Mouse (Mus musculus): ENCODE data around the gene Akap5. TPM values are rescaled to one million over a fixed set of nuclear protein-coding genes. Genes with fewer than 3 reads are reported as not detected.
A peak's percentile ranks its signal among the peaks of the same experiment; 100 is the strongest.

Gene Akap5
- 1 to 10 TPM; 3.2 to 3.3 TPM for total RNA-seq (2021)

DNA sequence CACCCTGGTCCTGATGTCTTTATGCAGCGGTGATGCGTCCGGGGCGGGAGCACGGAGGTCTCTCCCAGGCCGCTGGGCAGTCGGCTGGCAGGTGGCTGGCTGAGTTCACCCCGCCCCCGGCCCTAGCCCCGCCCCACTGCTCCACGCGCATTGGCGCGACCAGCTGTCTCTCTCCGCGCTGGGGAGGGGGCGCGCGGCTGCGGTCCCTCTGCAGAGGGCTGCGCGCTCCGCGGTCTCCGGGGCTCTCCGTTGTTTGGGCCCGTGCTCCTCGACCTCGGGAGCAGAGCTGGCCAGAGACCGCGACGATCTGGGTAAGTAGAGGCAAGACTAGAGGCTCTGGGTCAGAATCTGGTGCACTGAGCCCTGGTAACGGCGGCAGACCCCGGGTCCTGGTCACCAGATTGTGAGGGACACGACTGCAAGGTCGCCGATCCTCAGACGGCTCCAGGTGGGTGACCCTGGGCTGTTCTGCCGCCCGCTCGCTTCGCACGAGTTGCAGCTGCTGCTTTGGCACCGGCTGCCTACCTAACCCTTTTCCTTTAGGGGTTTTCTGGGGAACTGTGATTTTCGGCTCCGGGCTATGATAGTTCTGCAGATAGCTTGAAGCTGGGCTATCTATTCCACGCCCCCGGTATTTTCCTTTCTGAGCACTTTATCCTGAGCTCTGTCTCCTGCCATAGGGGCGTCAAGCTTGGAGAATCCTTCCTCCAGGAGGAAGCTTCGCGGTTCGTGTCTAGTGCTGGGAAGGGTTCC is at the start of gene Akap5:
Gene Akap5, plus strand, starts transcription at position 213 of the 753 bp plus-strand sequence.
- DNase-seq, result peak; percentile 70

DNA sequence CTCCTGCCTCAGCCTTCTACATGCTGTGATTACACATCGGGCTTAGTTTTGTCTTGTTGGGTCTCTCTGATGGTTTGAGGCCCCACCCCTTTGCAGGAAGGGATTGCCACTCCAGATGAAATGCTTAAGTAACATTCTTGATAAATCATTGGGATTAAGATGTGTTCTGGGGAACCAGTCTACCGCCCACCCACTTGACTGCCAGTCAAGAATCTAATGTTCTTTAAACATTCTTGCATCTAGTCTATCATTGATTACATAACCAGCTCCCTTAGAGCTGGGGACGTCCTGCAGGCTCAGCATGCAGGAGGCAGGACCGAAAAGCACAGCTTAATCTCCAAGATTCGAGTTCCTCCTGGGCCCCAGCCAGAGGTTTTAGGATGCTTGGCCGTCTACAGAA is 46.5 kb upstream of the Akap5 start:
- DNase-seq, result no peak

DNA sequence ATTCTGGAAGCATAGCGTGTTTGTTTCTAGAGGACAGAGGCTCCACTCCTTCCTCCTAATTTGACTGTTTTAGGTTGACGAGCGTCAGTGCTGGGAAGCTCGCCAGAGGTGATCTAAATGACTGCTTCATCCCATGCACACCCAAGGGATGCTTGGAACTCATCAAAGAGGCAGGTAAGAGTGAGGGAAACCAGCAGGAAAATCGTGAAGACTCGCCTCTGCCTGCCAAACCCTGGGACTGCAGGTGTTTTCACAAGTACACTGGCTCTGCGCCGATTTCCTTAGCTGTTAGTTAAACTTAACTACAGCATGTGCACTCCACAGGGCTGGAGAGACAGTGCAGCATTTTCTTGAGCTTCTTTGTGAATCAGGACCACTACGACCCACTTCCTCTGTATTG is 44.1 kb upstream of the Akap5 start:
- no peak for DNase-seq

DNA sequence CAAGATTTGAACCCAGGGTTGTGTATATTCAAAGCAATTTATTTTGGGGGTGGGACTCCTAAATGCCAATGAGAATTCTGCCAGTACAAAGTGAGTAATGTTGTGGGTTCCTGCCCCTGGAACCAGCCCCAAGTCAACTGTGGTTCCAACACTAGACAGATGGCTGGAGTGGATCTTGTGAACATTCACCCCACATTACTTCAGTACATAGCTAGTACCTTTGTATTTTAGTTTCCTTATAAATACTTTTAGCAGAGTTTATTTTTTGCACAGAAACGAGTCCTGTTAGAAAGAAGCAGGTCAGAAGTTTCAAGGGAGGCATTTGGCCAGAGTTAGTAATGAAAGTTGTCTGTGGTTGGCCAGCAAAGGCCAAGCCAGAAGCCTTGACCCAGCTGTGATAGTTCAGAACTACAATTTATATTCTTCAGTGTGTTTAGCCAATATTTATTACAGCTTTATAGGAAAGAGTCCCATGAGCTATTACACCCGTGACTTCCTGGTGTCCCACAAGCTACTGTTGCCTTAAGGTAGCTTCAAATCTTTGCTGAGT is 43.5 kb upstream of the Akap5 start:
- DNase-seq, result no peak

DNA sequence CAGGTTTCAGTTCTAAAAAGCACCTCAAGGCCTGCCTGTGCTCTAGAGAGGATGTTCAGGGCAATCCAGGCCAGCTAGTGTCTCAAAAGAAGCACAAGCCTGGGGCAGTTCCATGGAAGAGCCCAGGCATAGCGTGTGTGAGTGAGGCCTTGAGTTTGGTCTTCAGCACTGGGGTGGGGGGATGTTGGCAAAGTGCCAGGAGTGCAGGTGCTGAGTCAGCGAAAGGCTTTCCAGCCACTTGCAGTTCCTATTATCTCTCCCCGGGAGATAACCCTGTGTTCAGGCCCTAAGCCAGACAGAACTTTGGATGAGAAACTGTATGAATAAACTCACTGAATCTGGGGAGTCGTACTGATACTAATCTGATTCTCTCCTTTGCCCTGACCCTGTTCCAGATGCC is 42.6 kb upstream of the Akap5 start:
- DNase-seq, result peak; percentile 18

DNA sequence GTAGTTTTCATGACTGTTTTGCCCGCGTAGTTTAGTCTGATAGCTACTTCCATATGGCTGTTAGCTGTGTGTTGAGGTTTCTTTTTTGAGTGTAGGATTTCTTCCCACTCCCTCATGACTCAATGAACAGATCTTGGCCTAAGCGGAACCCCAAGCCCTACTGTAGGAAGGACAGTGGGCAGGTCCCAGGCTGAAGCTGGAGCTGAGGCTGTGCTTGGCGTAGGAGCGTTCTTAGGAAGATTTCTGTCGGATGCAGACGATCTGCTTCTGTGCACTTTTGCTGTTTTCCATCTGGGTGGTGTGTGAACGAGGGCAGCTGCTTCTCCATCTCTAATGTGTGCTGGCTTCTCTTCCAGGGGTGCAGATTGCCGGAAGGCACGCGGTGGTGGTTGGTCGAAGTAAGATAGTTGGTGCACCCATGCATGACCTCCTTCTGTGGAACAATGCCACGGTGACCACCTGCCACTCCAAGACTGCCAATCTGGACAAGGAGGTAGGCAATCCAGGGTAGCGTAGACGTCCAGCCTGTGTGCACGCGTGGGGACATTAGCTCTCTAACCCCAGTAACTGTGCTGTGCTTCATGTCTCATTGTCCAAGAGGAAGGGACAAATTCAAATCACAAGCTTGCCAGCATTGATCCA is 42.0 kb upstream of the Akap5 start:
- DNase-seq, result no peak

DNA sequence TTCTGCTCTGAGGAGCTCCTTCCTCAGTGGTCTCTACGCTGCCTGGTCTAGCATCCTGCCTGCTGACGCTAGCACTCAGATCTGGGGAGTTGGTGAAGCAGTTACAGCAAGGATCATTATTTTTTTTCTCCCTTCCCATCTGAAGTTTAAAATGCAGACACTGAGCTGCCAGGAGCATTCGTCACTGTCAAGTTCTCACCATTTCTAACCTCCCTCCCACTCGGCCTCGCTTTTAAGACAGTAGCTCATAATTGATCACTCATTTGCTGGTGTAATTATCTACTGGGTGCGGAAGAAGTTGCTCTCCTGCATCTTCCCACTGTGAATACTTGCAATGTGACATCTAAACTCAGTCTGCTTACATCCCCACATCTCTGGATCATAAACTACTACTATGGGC is 39.3 kb upstream of the Akap5 start:
- DNase-seq, result no peak

DNA sequence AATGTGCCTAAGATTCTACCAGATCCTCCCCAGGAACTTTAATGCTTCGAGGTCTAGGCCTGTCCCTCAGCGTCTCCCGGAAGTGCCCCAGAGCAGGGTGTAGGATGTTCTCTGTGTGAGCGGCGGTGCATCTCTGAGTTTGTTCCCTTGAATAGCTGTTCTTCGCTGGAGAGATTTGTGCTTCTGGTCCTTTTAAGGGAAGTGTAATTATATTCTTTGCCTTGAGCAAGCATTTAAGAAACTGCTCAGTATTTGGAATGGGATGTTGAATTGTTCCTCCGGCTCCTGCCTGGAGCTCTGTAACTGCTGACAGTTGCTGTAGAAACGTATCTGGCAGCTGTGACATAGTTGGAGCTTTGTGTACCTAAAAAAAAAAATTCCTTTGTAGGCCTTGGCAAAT is 36.7 kb upstream of the Akap5 start:
- DNase-seq, result no peak

DNA sequence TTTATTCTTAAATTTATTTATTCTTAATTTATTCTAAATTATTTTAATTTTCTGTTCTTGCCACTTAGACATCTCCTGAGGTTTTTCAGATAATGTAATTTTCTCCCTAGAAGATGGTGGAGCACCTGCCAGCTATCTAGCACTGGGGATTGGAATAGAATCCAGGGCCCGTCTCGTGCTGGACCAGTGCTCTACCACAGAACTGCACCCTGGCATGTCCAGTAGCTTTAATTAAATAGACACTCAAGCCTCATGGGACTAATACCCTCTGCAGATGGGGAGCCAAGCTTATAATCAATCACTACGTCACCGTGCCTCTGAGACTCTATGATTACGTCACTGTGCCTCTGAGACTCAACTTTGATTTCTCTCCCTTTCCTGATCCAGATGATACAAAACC is 36.2 kb upstream of the Akap5 start:
- DNase-seq, result no peak

DNA sequence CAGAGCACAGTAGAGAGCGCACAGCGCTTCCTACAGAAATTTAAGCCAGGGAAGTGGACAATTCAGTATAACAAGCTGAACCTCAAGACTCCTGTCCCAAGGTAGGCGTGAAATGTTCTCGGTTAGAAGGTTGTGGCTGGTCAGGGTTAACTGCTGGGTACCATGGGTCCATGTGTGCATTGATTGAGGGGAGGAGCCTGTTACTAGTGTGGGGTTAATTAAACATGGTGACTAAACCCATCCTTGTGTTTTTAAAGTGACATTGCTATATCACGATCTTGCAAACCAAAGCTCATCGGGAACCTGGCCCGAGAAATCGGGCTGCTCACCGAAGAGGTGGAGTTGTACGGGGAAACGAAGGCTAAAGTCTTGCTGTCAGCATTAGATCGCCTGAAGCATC is 35.3 kb upstream of the Akap5 start:
- DNase-seq, result no peak

DNA sequence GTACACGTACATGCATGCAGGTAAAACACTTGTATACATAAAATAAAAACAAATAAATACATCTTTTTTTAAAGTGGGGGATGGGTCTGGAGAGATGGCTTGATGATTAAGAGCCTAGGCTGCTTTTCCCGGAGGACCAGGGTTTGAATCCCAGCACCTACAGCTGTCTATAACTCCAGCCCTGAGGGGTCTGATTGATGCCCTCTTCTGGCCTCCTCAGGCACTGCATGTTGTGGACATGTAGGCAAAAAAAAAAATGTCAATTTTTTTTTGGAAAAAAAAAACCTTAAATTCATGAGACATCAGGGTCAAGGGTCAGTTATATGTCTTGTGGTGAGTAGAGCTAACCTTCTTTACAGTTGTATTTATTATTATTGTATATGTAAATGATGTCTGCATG is 34.4 kb upstream of the Akap5 start:
- peak; percentile 20 for DNase-seq

DNA sequence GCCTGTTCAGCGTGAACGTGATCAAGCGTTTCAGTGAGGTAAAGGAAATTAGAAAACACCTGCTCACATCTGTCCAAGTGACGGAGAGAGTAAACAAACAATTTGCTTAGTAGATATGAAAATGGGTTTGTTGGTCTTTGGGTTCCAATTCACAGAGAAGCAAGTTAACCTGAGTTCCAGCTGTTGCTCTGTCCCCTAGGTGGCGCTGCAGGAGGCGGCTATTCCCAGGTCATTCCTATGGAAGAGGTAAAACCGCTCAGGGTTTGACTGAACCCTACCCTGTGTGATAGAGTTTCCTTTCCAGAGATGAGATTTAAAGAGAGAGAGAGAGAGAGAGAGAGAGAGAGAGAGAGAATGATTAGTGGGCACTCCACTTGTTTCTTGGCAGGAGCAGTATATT is 31.5 kb upstream of the Akap5 start:
- DNase-seq, result peak; percentile 81

DNA sequence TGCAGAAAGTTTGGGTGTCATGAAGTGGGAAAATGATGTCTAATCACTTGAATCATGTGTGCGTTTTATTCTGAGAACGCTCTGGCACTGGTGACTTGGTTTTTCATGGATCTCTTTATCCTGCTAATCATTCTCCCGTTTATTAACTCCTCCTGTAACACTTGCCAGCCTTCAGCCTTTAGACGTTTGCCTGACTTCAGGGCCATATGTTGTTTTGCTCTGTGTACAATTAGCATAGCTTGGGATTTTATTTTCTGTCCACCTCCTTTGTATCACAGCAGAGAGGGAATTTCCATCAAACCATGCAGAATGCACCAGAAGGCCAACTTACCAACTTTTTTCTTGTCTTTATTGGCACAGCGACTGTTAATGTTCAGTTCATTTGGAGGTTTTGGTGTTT is 26.9 kb upstream of the Akap5 start:
- no peak for DNase-seq

DNA sequence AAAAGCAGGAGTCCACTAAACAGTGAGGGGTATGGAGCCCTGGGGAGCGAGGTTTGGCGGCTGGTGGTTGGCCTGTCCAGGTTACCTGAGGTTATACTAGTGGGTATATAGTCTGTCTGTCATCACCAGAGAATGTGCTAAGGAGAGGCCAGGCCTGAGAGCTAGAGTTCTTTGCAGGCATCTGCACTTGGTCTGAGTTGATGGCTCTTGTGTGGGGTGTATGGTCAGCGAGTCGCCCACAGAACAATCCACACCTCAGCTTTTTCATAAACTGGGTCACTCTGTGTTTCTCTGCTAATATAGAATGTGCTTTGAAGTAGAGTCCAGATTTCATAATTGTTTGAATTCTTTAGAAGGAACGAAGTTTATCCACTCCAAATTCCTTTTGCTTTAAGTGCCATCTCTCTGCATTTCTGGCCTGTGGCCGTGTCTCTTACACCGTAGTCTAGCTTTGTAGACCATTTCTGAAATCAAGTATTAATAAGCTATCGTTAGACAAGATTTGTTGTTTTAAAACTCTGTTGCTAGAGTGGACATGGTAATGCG is 25.3 kb upstream of the Akap5 start:
- no peak for DNase-seq

DNA sequence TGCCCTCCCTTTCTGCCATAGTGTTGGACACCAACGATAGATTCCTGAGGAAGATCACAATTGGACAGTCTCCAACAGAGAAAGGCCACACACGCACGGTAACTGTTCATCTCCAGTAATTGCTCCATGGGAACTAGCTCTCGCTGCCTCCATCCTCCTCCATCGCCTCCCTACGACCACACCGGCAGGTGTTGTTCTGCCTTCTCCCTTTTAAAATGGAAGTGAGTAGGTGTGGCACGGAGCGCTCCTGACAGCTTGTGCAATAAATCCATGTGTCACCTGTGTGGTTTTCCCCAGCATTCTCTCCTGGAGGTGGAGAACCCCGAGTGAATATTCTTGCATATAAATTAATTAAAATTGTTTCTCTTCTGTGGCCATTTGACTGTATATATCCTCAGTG is 24.3 kb upstream of the Akap5 start:
- no peak for DNase-seq

DNA sequence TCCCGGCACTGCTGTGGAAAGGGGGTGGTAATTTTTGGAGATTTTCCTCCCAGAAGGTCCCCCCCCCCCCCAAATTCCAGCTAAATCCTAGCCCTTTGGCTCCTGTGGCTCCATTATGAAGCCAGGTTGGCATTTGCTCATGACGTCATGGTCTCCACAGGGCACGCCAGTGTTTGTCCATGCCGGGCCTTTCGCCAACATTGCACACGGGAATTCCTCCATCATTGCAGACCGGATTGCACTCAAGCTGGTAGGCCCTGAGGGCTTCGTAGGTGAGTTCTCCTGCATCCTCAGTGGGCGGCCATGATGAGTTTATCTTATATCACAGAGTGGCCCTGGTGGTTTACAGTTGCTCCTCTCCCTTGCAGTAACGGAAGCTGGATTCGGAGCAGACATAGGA is 21.2 kb upstream of the Akap5 start:
- no peak for DNase-seq

DNA sequence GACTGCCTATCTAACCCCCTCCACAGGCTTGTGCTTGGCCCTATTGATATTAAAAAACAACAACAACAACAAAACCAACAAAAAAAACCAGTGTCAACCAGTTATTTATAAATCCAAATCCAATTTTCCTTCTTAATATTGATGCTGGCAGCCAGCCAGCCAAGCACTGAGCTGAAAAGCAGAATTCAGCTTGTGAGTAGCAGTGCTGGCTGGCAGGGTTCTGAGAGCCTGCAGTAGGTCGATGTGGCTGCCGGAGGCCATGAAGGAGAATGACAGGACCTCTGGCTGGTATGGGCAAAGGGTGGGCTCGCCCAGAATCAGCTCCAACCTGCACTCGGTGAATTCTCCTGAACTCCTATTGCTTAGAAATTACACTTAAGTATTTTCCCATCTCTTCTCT is 20.5 kb upstream of the Akap5 start:
- no peak for DNase-seq

DNA sequence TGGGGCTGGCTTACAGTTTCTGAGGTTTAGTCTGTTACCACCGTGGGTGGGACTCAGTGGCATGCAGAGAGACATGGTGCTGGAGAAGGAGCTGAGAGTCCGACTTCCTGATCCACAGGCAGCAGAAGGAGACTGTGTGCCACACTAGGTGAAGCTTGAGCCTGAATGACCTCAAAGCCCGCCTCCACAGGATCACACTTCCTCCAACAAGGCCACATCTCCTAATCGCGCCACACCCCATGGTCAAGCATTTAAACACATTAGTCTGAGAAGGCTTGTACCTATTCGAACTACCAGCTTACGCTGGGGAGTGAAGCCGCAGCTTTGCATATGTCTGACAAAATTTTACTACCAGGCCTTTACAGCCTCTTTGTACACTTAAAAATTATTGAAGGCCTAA is 19.6 kb upstream of the Akap5 start:
- no peak for DNase-seq

DNA sequence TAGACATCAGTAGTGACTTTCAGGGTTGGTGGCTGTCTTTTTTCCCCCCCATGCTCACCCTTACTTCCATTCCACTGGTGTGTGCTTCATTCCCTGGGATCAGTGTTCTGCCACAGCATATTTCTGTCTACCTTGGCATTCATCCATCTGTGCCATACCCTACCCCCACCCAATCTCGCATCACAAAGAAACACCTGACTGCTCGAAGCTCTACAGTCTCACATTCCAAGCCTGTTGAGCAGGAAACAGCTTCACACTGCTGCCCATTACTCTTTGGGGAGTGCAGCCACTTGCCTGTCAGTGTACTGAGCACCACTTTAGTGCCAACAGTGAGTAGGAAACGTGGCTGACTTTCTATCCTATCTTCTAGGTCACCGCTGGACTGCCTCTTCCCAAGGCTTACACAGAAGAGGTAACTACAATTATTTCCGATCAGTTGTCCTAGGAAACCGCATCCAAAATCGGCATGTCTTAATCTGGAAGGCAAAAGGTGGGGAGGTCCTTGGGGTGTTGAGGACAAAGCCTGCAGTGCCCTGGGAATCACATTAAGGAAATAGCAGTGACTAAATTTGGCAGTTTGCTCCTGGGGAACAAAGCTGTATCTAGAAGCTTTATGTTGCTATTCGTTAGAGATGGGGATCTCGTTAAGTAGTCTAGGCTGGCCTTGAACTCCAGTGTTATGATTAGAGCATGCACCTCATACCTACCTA is 17.7 kb upstream of the Akap5 start:
- no peak for DNase-seq

DNA sequence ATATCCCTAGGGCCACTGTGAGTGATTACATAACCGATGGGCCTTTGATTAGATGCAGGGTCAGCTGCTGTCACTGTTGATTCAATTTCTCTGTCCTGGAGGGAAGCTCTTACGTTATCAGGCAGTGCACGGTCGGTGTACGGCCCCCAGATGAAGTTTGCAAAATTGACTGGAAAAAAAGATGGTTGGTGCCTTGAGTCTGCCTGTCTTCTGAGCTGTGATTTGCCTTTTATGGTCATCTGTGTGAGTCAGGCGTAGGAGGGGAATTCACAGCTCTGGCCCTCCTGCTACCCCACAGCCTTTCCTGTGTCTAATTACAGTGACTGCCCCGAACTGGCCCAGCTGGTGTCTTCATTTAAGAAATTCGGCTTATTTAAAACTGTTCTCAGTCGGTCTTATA is 16.7 kb upstream of the Akap5 start:
- DNase-seq, result peak; percentile 43

DNA sequence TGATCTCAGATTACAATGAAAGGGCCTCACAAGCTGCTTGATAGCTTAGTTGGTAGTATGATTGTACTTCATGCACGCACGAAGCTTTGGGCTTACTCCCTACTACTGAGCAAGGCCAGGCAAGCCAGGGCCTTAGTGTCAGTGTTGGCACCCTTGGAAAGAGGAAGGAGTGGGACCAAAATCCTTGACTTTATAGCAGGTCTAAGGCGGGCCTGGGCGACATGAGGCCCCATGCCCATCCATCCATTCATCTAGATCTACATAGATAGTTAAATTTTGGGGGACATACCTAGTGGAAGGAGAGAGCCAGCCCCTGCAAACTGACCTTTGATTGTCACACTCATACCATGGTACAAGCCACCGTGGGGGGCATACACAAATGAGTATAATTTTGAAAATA is 16.3 kb upstream of the Akap5 start:
- DNase-seq, result no peak

DNA sequence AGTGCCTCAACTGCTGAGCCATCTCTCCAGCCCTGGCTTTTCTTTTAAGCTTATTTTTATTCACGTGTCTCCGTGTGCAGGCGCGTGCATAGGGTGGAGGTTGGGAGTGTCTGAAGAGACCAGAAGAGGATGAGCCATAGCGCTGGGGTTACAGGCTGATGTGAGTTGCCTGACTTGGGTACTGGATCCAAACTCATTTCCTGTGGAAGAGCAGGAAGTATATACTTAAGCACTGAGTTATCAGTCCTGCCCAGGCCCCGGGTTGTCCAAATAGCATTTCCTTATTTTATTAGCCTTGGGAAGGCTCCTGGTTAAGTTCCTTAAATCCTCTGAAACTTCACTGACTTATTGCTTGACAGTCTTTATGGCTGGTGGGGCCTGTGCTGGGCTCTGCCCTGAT is 14.7 kb upstream of the Akap5 start:
- no peak for DNase-seq

DNA sequence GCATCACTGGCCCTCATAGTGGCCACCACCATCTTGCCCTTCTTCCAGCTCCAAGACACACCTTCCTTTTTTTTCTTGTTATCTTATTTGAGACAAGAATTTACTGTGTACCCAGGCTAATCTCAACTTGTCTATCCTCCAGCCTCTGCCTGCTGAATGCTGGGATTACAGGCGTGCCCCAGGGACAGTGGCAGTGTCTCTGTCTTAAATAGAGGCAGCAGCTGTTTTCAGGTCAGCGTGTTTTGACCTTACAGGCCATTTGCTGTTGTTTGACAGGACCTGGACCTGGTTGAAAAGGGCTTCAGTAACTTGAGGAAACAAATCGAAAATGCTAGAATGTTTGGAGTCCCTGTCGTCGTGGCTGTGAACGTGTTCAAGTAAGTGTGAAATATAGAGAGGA is 14.1 kb upstream of the Akap5 start:
- DNase-seq, result no peak
